Mouse (Mus musculus): ENCODE results near the gene Eml2. TPM values are rescaled to one million over a fixed set of nuclear protein-coding genes. Genes with fewer than 3 reads are reported as not detected.

The Eml2 gene
- 11.3 and 12.4 TPM in 2 replicates for polyA plus RNA-seq (2015; fragmentation: Nextera tagmentation; extraction: Ambion mirVana)

GRCm38 (mm10) chr7:19175708-19176515, at the start of gene Eml2:
TSS of gene Eml2 (plus strand) at chr7:19176421.
- Histone ChIP-seq H3K9me3 (ENCODE audit: control insufficient read depth, low read length) (no peaks in the 10 kb centered on the region), H3K27ac (ENCODE audit: low read length) (no peak within 1 kb of the TSS), H3K9ac (ENCODE audit: low read length) (no peak within 1 kb of the TSS), H3K4me2 (ENCODE audit: low read depth, low read length) (no peak within 1 kb of the TSS), H3K27me3 (ENCODE audit: control insufficient read depth, insufficient read depth, low read depth, low read length) (peaks cover 47% of the 10 kb centered on the region), H3K4me1 (replicated peaks; ENCODE audit: control insufficient read depth, insufficient read depth, low read length) (peaks cover 10% of the 10 kb centered on the region), H3K4me3 (ENCODE audit: low read length) (no peak within 1 kb of the TSS), H3K36me3 (ENCODE audit: control insufficient read depth, insufficient read depth, low read length) (no peaks in the 10 kb centered on the region)
- under 1% methylated on average over 30 of the region's 30 CpGs for WGBS
- no peak for ATAC-seq (ENCODE audit: low read depth)

- ATAC-seq (ENCODE audit: low read depth) = no peak
- Histone ChIP-seq H3K9ac (ENCODE audit: low read length) (no peak overlapping the region), H3K4me1 (replicated peaks; ENCODE audit: control insufficient read depth, insufficient read depth, low read length) (peaks cover 10% of the 10 kb centered on the region), H3K4me2 (ENCODE audit: low read depth, low read length) (no peak overlapping the region), H3K9me3 (ENCODE audit: control insufficient read depth, low read length) (no peaks in the 10 kb centered on the region), H3K27me3 (ENCODE audit: control insufficient read depth, insufficient read depth, low read depth, low read length) (no peaks in the 10 kb centered on the region), H3K4me3 (ENCODE audit: low read length) (no peak overlapping the region), H3K27ac (ENCODE audit: low read length) (no peak overlapping the region), H3K36me3 (ENCODE audit: control insufficient read depth, insufficient read depth, low read length) (no peaks in the 10 kb centered on the region)
- WGBS = 79% methylated on average over 5 of the region's 5 CpGs
These were observed 48.5 kb upstream of the Eml2 start for GRCm38 (mm10) chr7:19127744-19128143.

- no peak overlapping the region for H3K9ac ChIP-seq (ENCODE audit: low read length)
- ATAC-seq (ENCODE audit: low read depth) = no peak
- no peak overlapping the region for H3K4me3 ChIP-seq (ENCODE audit: low read length)
- 87% methylated on average over 5 of the region's 5 CpGs for WGBS
- peaks cover 10% of the 10 kb centered on the region for H3K4me1 ChIP-seq (replicated peaks; ENCODE audit: control insufficient read depth, insufficient read depth, low read length)
- H3K9me3 ChIP-seq (ENCODE audit: control insufficient read depth, low read length) = no peaks in the 10 kb centered on the region
- no peak overlapping the region for H3K4me2 ChIP-seq (ENCODE audit: low read depth, low read length)
- no peaks in the 10 kb centered on the region for H3K27me3 ChIP-seq (ENCODE audit: control insufficient read depth, insufficient read depth, low read depth, low read length)
- H3K36me3 ChIP-seq (ENCODE audit: control insufficient read depth, insufficient read depth, low read length) = no peaks in the 10 kb centered on the region
- no peak overlapping the region for H3K27ac ChIP-seq (ENCODE audit: low read length)
These were observed 46.8 kb upstream of the Eml2 start for GRCm38 (mm10) chr7:19129396-19129795.

GRCm38 (mm10) chr7:19130657-19131056, 45.6 kb upstream of the Eml2 start:
- WGBS = 27% methylated on average over 4 of the region's 4 CpGs
- no peak for ATAC-seq (ENCODE audit: low read depth)
- Histone ChIP-seq H3K4me1 (replicated peaks; ENCODE audit: control insufficient read depth, insufficient read depth, low read length) (peaks cover 10% of the 10 kb centered on the region), H3K27ac (ENCODE audit: low read length) (peak overlapping the region; percentile 84), H3K36me3 (ENCODE audit: control insufficient read depth, insufficient read depth, low read length) (peaks cover 4% of the 10 kb centered on the region; the same call in 1 of the 2 replicates), H3K4me2 (ENCODE audit: low read depth, low read length) (peak overlapping the region; percentile 59), H3K4me3 (ENCODE audit: low read length) (peak overlapping the region; percentile 57), H3K9ac (ENCODE audit: low read length) (peak overlapping the region; percentile 60), H3K9me3 (ENCODE audit: control insufficient read depth, low read length) (no peaks in the 10 kb centered on the region), H3K27me3 (ENCODE audit: control insufficient read depth, insufficient read depth, low read depth, low read length) (no peaks in the 10 kb centered on the region)

GRCm38 (mm10) chr7:19131324-19131848, 44.8 kb upstream of the Eml2 start:
- H3K36me3 ChIP-seq (ENCODE audit: control insufficient read depth, insufficient read depth, low read length) = peaks cover 11% of the 10 kb centered on the region; the same call in 1 of the 2 replicates
- peak overlapping the region; percentile 57 for H3K4me3 ChIP-seq (ENCODE audit: low read length)
- ATAC-seq (ENCODE audit: low read depth) = peak; percentile 100
- H3K9ac ChIP-seq (ENCODE audit: low read length) = peak overlapping the region; percentile 67
- peak overlapping the region; percentile 84 for H3K27ac ChIP-seq (ENCODE audit: low read length)
- WGBS = 0% methylated on average over 39 of the region's 39 CpGs
- no peaks in the 10 kb centered on the region for H3K9me3 ChIP-seq (ENCODE audit: control insufficient read depth, low read length)
- no peaks in the 10 kb centered on the region for H3K27me3 ChIP-seq (ENCODE audit: control insufficient read depth, insufficient read depth, low read depth, low read length)
- peaks cover 10% of the 10 kb centered on the region for H3K4me1 ChIP-seq (replicated peaks; ENCODE audit: control insufficient read depth, insufficient read depth, low read length)
- H3K4me2 ChIP-seq (ENCODE audit: low read depth, low read length) = peak overlapping the region; percentile 84

- peaks cover 5% of the 10 kb centered on the region for H3K4me1 ChIP-seq (replicated peaks; ENCODE audit: control insufficient read depth, insufficient read depth, low read length)
- H3K9me3 ChIP-seq (ENCODE audit: control insufficient read depth, low read length) = no peaks in the 10 kb centered on the region
- H3K27me3 ChIP-seq (ENCODE audit: control insufficient read depth, insufficient read depth, low read depth, low read length) = no peaks in the 10 kb centered on the region
- 93% methylated on average over 13 of the region's 13 CpGs for WGBS
- H3K27ac ChIP-seq (ENCODE audit: low read length) = no peak overlapping the region
- H3K4me2 ChIP-seq (ENCODE audit: low read depth, low read length) = no peak overlapping the region
- H3K9ac ChIP-seq (ENCODE audit: low read length) = no peak overlapping the region
- H3K4me3 ChIP-seq (ENCODE audit: low read length) = no peak overlapping the region
- no peak for ATAC-seq (ENCODE audit: low read depth)
- H3K36me3 ChIP-seq (ENCODE audit: control insufficient read depth, insufficient read depth, low read length) = peaks cover 27% of the 10 kb centered on the region
These were observed 40.1 kb upstream of the Eml2 start for GRCm38 (mm10) chr7:19136168-19136567.

GRCm38 (mm10) chr7:19136673-19137334, 39.4 kb upstream of the Eml2 start:
- no peaks in the 10 kb centered on the region for H3K27me3 ChIP-seq (ENCODE audit: control insufficient read depth, insufficient read depth, low read depth, low read length)
- no peak overlapping the region for H3K4me3 ChIP-seq (ENCODE audit: low read length)
- no peak overlapping the region for H3K4me2 ChIP-seq (ENCODE audit: low read depth, low read length)
- no peak overlapping the region for H3K9ac ChIP-seq (ENCODE audit: low read length)
- H3K36me3 ChIP-seq (ENCODE audit: control insufficient read depth, insufficient read depth, low read length) = peaks cover 27% of the 10 kb centered on the region
- ATAC-seq (ENCODE audit: low read depth) = 0 out of 2 replicates have a peak, but pooled peaks have one; percentile 6
- WGBS = 88% methylated on average over 38 of the region's 38 CpGs
- no peaks in the 10 kb centered on the region for H3K9me3 ChIP-seq (ENCODE audit: control insufficient read depth, low read length)
- peaks cover 3% of the 10 kb centered on the region for H3K4me1 ChIP-seq (replicated peaks; ENCODE audit: control insufficient read depth, insufficient read depth, low read length)
- H3K27ac ChIP-seq (ENCODE audit: low read length) = no peak overlapping the region

GRCm38 (mm10) chr7:19137380-19137779, 38.8 kb upstream of the Eml2 start:
- ATAC-seq (ENCODE audit: low read depth) = no peak
- H3K4me3 ChIP-seq (ENCODE audit: low read length) = no peak overlapping the region
- no peaks in the 10 kb centered on the region for H3K9me3 ChIP-seq (ENCODE audit: control insufficient read depth, low read length)
- H3K4me2 ChIP-seq (ENCODE audit: low read depth, low read length) = no peak overlapping the region
- no peaks in the 10 kb centered on the region for H3K4me1 ChIP-seq (replicated peaks; ENCODE audit: control insufficient read depth, insufficient read depth, low read length)
- peaks cover 27% of the 10 kb centered on the region for H3K36me3 ChIP-seq (ENCODE audit: control insufficient read depth, insufficient read depth, low read length)
- H3K27ac ChIP-seq (ENCODE audit: low read length) = no peak overlapping the region
- no peaks in the 10 kb centered on the region for H3K27me3 ChIP-seq (ENCODE audit: control insufficient read depth, insufficient read depth, low read depth, low read length)
- H3K9ac ChIP-seq (ENCODE audit: low read length) = no peak overlapping the region
- WGBS = 37% methylated on average over 5 of the region's 5 CpGs

- Histone ChIP-seq H3K4me3 (ENCODE audit: low read length) (no peak overlapping the region), H3K27ac (ENCODE audit: low read length) (no peak overlapping the region)
- WGBS = 86% methylated on average over 10 of the region's 10 CpGs
These were observed 29.4 kb upstream of the Eml2 start for GRCm38 (mm10) chr7:19146793-19147192.

More at GRCm38 (mm10) chr7:19146793-19147192, 29.4 kb upstream of the Eml2 start:
- no peaks in the 10 kb centered on the region for H3K9me3 ChIP-seq (ENCODE audit: control insufficient read depth, low read length)
- H3K9ac ChIP-seq (ENCODE audit: low read length) = no peak overlapping the region
- H3K27me3 ChIP-seq (ENCODE audit: control insufficient read depth, insufficient read depth, low read depth, low read length) = no peaks in the 10 kb centered on the region
- no peak for ATAC-seq (ENCODE audit: low read depth)
- peaks cover 5% of the 10 kb centered on the region for H3K36me3 ChIP-seq (ENCODE audit: control insufficient read depth, insufficient read depth, low read length)
- peaks cover 18% of the 10 kb centered on the region for H3K4me1 ChIP-seq (replicated peaks; ENCODE audit: control insufficient read depth, insufficient read depth, low read length)
- no peak overlapping the region for H3K4me2 ChIP-seq (ENCODE audit: low read depth, low read length)

Measured in lung, embryonic 16.5 days (tissue).